ENCODE assay signal across 12 mouse cellular contexts in the genomic region with DNA sequence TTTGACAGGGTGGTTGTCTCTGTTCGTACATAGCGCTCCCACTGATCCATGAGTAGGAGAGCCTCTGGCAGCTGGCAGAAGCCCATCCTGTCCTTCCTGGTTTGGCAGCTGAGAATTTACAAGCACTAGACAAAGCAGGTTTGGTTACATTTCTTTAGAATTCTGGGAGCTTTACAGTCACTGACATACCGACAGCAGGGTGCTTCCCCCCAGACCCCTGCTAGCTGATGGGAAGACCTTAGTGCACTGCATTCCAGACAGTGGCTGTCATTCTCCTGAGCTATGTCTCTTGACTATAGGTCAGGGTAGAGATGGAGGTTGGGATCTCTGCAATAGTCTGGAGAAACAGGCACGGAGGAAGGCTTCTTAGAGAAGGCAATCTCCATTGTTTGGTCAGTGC.
"Had no signal": no experiment of that assay in that cellular context is flagged by ENCODE, and none has a peak within 500 bp of the region (broad histone marks: within the 10 kb centered on the region; RNA-seq: fewer than 3 reads in every experiment).

No protein-coding gene starts in this region.

- H3K36me3 ChIP-seq: limb, embryonic 15.5 days; liver, embryonic 12.5 days; midbrain, embryonic 15.5 days; neural tube, embryonic 12.5 days had no signal

- H3K4me1 ChIP-seq: limb, embryonic 15.5 days; liver, embryonic 12.5 days; neural tube, embryonic 12.5 days had no signal

- H3K27me3 ChIP-seq: limb, embryonic 15.5 days; liver, embryonic 12.5 days; midbrain, embryonic 15.5 days; neural tube, embryonic 12.5 days had no signal

- DNase-seq: kidney, adult 9 months; kidney, postnatal 10 days; lung, embryonic 14.5 days; lung, postnatal 10 days; lung, postnatal 4 days; thymus, postnatal 14 days had no signal

- H3K9me3 ChIP-seq: limb, embryonic 15.5 days; liver, embryonic 12.5 days; midbrain, embryonic 15.5 days; neural tube, embryonic 12.5 days had no signal

- H3K27ac ChIP-seq: limb, embryonic 15.5 days; liver, embryonic 12.5 days; midbrain, embryonic 15.5 days; neural tube, embryonic 12.5 days; stomach, postnatal 0 days had no signal

- ATAC-seq: liver, embryonic 12.5 days; midbrain, embryonic 15.5 days had no signal

- H3K4me2 ChIP-seq: limb, embryonic 15.5 days; liver, embryonic 12.5 days; lung, embryonic 14.5 days; midbrain, embryonic 11.5 days; midbrain, embryonic 15.5 days; neural tube, embryonic 12.5 days had no signal

- H3K4me3 ChIP-seq: limb, embryonic 15.5 days; liver, embryonic 12.5 days; midbrain, embryonic 15.5 days; neural tube, embryonic 12.5 days had no signal

- H3K9ac ChIP-seq: limb, embryonic 15.5 days; liver, embryonic 12.5 days; lung, embryonic 14.5 days; midbrain, embryonic 15.5 days; neural tube, embryonic 12.5 days had no signal
